Mouse (Mus musculus) erythroid progenitor cell, adult 5-6 weeks (primary cell): ENCODE data around the gene Hipk3. TPM values are rescaled to one million over a fixed set of nuclear protein-coding genes. Genes with fewer than 3 reads are reported as not detected.
A peak's percentile ranks its signal among the peaks of the same experiment; 100 is the strongest.

ENCODE experiments used
- ATAC-seq: replicated peaks from 2 replicates; pipeline ENCODE4 v1.8.0; 2016; ENCODE audit warnings: moderate number of reproducible peaks, mild to moderate bottlenecking, moderate TSS enrichment, inconsistent platforms; ENCODE audit not compliant: poor library complexity, low FRiP score, severe bottlenecking
- total RNA-seq, 2 experiments: library from RNA; stranded (forward) in 1 of 2; stranded (reverse) in 1 of 2; fragments of 150-400 nt in 1 of 2; fragments of 186-747, 209-891 nt in 1 of 2; gene quantifications; 2 replicates each; pipeline versions ENCODE4 v1.2.3 to v1.2.4; 2015 to 2017; ENCODE audit warnings: low replicate concordance in 2 of 2

Hipk3 gene
- 18.0 and 25.9 TPM in 2 replicates for total RNA-seq (2015; ENCODE audit: low replicate concordance)
- total RNA-seq (2017; ENCODE audit: low replicate concordance): 13.8 and 18.4 TPM in 2 replicates

- peak; percentile 85 for ATAC-seq
Measured at GRCm38 (mm10) chr2:104493951-104494800, at the start of gene Hipk3. Gene Hipk3 (minus strand): TSS chr2:104494446.

GRCm38 (mm10) chr2:104540286-104540685 lies 46.0 kb upstream of the Hipk3 start:
- ATAC-seq: no peak

- ATAC-seq: no peak
Measured at GRCm38 (mm10) chr2:104534751-104535150, 40.5 kb upstream of the Hipk3 start.

- ATAC-seq: no peak
Measured at GRCm38 (mm10) chr2:104532548-104532947, 38.3 kb upstream of the Hipk3 start.

- no peak for ATAC-seq
Measured at GRCm38 (mm10) chr2:104526559-104526958, 32.3 kb upstream of the Hipk3 start.

GRCm38 (mm10) chr2:104525506-104525905 lies 31.3 kb upstream of the Hipk3 start:
- no peak for ATAC-seq

GRCm38 (mm10) chr2:104511622-104512021 lies 17.4 kb upstream of the Hipk3 start:
- ATAC-seq: no peak

GRCm38 (mm10) chr2:104502388-104502787 lies 8.1 kb upstream of the Hipk3 start:
- ATAC-seq: no peak

- no peak for ATAC-seq
Measured at GRCm38 (mm10) chr2:104501091-104501490, 6.8 kb upstream of the Hipk3 start.

- no peak for ATAC-seq
Measured at GRCm38 (mm10) chr2:104497771-104498170, 3.5 kb upstream of the Hipk3 start.

- ATAC-seq: no peak
Measured at GRCm38 (mm10) chr2:104497231-104497630, 3.0 kb upstream of the Hipk3 start.

- ATAC-seq: no peak
Measured at GRCm38 (mm10) chr2:104496206-104496605, 2.0 kb upstream of the Hipk3 start.

GRCm38 (mm10) chr2:104494801-104495185 lies 547 bp upstream of the Hipk3 start:
- ATAC-seq: no peak

- peak; percentile 81 for ATAC-seq
Measured at GRCm38 (mm10) chr2:104493021-104493950, 960 bp downstream of the Hipk3 start.

- no peak for ATAC-seq
Measured at GRCm38 (mm10) chr2:104491221-104491795, 2.9 kb downstream of the Hipk3 start.

- ATAC-seq: no peak
Measured at GRCm38 (mm10) chr2:104490761-104491160, 3.5 kb downstream of the Hipk3 start.

- ATAC-seq: no peak
Measured at GRCm38 (mm10) chr2:104489851-104490250, 4.4 kb downstream of the Hipk3 start.

- ATAC-seq: no peak
Measured at GRCm38 (mm10) chr2:104484438-104484837, 9.8 kb downstream of the Hipk3 start.

GRCm38 (mm10) chr2:104482156-104482555 lies 12.1 kb downstream of the Hipk3 start:
- no peak for ATAC-seq

GRCm38 (mm10) chr2:104479054-104479453 lies 15.2 kb downstream of the Hipk3 start:
- no peak for ATAC-seq
